Mouse (Mus musculus): ENCODE data around the gene Olfr578.

The Olfr578 gene

DNA sequence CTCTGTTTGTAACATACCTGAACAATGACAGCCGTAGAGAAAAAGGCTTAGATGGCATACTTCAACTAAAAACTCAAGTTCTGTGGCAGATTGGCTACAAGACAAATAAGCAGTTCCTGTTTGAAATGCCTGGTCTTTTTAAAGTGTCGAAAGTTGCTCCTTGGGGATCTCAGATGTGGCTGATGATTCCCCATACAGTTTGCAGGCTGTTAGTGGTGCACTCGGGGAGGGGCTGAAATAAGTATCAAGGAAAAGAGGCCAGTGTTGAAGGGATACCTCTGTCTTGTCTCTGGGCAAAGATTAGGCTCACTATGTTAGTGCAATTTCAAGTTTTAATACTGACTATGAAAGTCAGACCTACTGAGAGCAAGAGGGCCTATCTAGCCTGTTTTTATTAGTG lies at the start of gene Olfr578:
Olfr578 (minus strand) TSS at position 101 of the 400 bp plus-strand sequence.
- no peak for DNase-seq (ENCODE audit: low spot score in 2 of 2)

DNA sequence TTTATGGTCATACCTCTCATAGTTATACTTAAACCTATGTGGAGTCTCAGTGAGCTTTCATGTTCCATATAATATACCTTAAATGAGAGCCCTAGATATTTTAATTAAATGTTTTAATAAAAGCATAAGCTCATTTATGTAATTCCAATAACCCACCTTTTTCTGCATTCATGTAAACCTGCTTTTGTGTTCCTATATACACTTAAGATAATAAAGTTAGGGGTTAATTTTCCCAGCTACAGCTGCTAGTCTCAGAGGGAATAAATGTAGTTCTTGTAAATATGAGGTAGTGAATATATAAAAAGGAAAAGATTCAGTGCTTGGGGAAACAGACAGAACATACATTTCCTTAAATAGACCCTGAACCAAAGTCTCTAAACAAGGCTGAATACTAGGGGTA lies 48.6 kb upstream of the Olfr578 start, which contains the start of gene Olfr582:
Olfr582 (plus strand) TSS at position 301 of the 400 bp plus-strand sequence.
- DNase-seq (ENCODE audit: low spot score in 2 of 2), result no peak

DNA sequence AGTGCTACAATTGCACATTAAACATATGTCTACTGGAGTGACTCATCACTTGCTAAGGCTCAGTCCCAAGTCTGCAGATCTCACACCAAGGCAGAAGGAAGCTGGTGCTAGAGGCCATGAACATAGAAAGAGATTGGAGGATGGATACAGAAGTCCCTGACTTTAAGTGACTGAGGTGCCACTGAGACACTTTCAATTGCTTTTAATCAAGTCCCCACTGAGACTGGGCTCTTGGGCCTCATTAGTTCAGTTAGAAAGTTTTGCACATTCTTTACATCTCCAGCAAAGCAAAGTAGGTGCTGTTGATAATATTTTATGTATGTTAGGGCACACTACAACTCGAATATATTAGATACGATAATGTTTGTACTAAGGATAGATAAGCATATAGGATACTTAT lies 13.3 kb downstream of the Olfr578 start, which contains the start of gene Olfr577:
Olfr577 (minus strand) TSS at position 101 of the 400 bp plus-strand sequence.
- no peak for DNase-seq (ENCODE audit: low spot score in 2 of 2)

DNA sequence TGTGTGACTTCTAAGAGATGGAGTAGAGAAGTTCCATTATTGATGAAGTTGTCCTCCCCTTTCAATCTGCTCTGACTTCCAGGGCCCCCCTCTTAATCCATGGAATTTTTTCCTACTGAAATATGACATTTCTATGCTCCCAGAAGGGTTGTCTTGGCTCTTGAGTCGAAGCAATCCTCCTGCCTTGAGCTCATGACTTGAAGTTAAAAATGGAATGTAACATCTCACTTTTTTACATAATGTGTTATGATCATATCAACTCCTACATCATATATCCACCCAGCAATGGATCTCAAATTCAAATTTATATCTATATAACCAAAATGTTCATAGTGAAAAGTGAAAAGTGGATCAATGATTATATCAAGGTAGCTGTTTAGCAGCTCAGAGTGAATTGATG lies 14.7 kb downstream of the Olfr578 start:
- DNase-seq (ENCODE audit: low spot score in 2 of 2), result no peak

DNA sequence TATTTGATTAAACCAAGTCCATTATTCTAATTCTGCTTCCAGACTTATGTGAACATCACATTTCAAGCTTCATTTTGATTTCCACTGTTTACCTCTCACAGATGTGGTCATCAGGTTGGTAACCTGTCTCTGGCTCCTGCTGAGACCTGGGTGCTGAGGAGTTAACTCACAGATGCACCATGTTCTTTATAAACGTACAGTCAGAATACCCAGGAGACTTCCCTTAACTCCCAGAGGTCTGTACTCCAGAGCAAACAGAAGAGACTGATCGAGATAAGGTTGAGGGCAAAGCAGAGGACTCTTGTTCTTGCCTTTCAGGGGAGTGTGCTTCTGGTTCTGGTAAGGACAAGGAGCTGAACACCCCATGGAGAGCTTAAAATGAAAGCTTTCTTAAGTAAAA lies 26.8 kb downstream of the Olfr578 start, which contains the start of gene Olfr576:
Olfr576 (plus strand) TSS at position 301 of the 400 bp plus-strand sequence.
- no peak for DNase-seq (ENCODE audit: low spot score in 2 of 2)

DNA sequence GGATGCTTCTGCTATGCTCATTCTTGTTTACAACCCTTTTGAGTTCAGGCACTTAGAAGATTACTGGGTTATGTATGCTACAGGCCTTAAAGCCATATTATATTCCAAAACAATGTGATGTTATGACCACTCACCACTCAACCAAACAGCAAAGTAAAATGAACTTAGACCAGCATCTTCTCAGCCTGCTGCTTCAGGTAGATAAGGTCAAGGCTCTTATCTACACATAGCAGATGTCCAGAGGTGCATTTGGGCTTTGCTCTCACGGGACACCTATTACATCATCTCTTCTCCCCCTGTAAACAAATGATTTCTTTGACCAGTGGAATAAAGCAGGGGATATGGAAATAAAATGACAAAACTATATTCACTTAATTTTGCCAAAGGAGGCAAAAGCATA lies 30.5 kb downstream of the Olfr578 start, which contains the start of gene Olfr575:
Olfr575 (minus strand) TSS at position 183 of the 400 bp plus-strand sequence.
- no peak for DNase-seq (ENCODE audit: low spot score in 2 of 2)

DNA sequence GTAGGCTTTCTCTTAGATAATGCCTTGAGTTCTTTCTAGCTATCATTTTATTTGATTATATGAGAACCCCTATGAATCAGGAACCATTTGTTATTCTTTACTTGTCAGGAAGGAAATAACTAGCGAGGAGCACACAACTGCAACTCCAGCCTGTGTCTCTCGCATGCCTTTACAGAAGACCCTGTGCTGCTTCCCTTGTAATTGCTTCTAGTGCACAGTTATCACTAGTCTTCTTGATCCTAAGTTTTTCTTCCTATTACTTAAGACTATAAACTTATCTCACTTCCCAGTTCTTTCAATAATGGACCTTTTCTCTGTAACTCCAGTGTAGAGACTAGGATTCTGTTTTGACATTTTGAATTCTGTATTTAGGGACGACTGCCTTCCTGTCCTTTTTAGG lies 31.0 kb downstream of the Olfr578 start:
- DNase-seq (ENCODE audit: low spot score in 2 of 2), result no peak

DNA sequence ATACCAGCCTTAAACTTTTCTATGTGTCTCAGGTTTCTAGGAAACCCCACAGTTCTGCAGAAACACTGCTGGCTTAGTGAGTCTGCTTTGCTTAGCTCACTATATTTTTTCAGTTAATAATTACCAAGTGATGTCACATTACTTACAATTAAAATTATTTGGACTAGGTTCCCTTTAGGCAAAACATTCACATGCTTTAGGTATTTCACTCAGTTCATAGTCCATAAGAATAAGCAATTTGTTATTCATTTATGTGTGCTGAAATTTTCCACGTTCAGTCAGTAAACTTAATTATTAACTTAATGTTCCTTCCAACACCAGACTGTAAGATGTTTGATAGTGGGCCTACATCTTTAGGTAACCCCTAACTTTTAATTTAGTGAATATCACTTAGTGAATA lies 38.4 kb downstream of the Olfr578 start:
- no peak for DNase-seq (ENCODE audit: low spot score in 2 of 2)

DNA sequence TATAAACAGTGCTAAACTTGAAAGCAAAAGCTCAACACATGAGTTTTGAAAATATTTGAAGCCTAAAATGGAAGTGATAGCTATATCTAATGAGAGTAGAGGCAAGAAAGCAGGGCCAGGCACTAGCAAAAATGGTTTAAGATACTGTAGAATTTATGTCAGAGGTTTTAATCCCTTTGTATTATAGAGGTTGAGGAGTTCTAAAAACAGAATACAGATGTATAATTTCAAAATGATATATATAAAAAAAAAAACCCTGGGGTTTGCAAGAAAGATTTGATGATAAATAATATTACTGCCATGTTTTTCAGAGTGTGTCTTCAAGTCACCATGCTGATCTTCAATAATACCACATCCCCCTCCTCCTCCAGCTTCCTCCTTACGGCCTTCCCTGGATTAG lies 41.0 kb downstream of the Olfr578 start, which contains the start of gene Olfr574:
Olfr574 (plus strand) TSS at position 301 of the 400 bp plus-strand sequence.
- DNase-seq (ENCODE audit: low spot score in 2 of 2), result no peak

DNA sequence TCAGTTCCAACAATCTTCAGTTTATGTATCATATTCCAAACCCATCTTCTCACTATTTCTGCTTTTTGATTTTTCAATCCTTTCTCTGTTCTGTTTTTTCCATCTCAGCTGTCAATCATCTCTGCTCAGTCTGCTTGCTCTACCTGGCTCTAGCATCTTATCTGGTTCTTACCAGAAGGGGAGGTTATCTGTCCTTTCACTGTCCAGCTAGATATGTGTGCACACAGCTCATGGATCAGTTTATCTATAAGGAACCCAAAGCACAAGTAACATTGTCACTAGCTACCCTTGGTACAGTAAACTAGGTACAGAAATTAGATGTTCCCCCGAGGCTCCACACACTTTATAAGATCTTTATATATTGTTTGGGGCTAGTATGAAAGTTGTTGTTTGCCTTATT lies 45.7 kb downstream of the Olfr578 start:
- no peak for DNase-seq (ENCODE audit: low spot score in 2 of 2)

DNA sequence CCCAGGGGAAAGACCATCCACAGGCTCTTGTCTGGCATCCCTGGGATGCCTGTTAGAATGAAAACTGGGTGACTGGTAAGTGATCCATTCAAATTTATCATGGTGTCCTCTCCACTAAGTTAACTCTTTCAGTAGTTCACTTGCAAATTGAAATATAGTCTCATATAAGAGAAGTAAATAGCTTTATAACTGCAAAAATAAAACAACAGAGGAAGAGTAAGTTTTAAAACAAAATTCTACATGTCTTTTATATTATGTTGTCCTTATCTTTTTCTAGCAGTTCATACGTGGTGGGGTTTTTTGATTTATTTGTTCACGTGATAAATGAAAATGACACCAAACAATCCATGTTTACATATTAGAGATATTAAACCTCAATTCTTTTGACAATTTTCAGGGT lies 46.6 kb downstream of the Olfr578 start, which contains the start of gene Olfr573-ps1:
Olfr573-ps1 (minus strand) TSS at position 101 of the 400 bp plus-strand sequence.
- no peak for DNase-seq (ENCODE audit: low spot score in 2 of 2)

Measured in frontal cortex, postnatal 36 days (tissue).